In genomic region chr14:8300281-8300680, GRCm38 (mm10) we compare ENCODE assay signal across 10 mouse cellular contexts. TPM values are rescaled to one million over a fixed set of nuclear protein-coding genes. Genes with fewer than 3 reads are reported as not detected.
DNase-seq lines count a peak whose midpoint lies in the region; ATAC-seq and TF ChIP-seq lines count a peak whose summit lies in the region.
"Had no signal": no experiment of that assay in that cellular context is flagged by ENCODE, and none has a peak within 500 bp of the region (broad histone marks: within the 10 kb centered on the region; RNA-seq: fewer than 3 reads in every experiment).

No protein-coding gene starts in this region.

- H3K9ac ChIP-seq in heart, adult 2 months (ENCODE audit: low read depth, low read length), result no peak overlapping the region
- no peak overlapping the region for H3K9ac ChIP-seq in lung, embryonic 14.5 days
- H3K9ac ChIP-seq: stomach, embryonic 15.5 days had no signal

- peak; percentile 44 to 75 for DNase-seq in heart, adult 2 months
- DNase-seq in heart, embryonic 10.5 days (ENCODE audit: low spot score), result no peak
- DNase-seq in urinary bladder, postnatal 14 days (ENCODE audit: low spot score), result peak; percentile 44
- DNase-seq in urinary bladder, adult 2 months (ENCODE audit: low spot score), result no peak
- DNase-seq in lung, embryonic 14.5 days, result peak; percentile 81
- peak; percentile 50 for DNase-seq in thymus, postnatal 0 days (ENCODE audit: low spot score)

- no peaks in the 10 kb centered on the region for H3K9me3 ChIP-seq in heart, embryonic 10.5 days
- no peaks in the 10 kb centered on the region for H3K9me3 ChIP-seq in lung, embryonic 14.5 days (ENCODE audit: low read depth, low read length)
- H3K9me3 ChIP-seq: stomach, embryonic 15.5 days had no signal

- no peaks in the 10 kb centered on the region for H3K27me3 ChIP-seq in heart, adult 2 months (ENCODE audit: control insufficient read depth, insufficient read depth, low read length)
- no peaks in the 10 kb centered on the region for H3K27me3 ChIP-seq in heart, embryonic 10.5 days (ENCODE audit: insufficient read depth, poor library complexity, severe bottlenecking)
- no peaks in the 10 kb centered on the region for H3K27me3 ChIP-seq in lung, embryonic 14.5 days (ENCODE audit: insufficient read depth, low read length)
- H3K27me3 ChIP-seq: stomach, embryonic 15.5 days had no signal

- H3K36me3 ChIP-seq in heart, adult 2 months (ENCODE audit: control insufficient read depth, insufficient read depth, low read length), result no peaks in the 10 kb centered on the region
- H3K36me3 ChIP-seq in heart, embryonic 10.5 days, result no peaks in the 10 kb centered on the region
- H3K36me3 ChIP-seq in lung, embryonic 14.5 days (ENCODE audit: insufficient read depth), result no peaks in the 10 kb centered on the region
- H3K36me3 ChIP-seq: stomach, embryonic 15.5 days had no signal

- no peak overlapping the region for H3K4me3 ChIP-seq in heart, adult 2 months
- H3K4me3 ChIP-seq in heart, embryonic 10.5 days, result no peak overlapping the region
- no peak overlapping the region for H3K4me3 ChIP-seq in lung, embryonic 14.5 days (ENCODE audit: low read depth, low read length)
- H3K4me3 ChIP-seq: stomach, embryonic 15.5 days had no signal

- no peak for TF ChIP-seq POLR2A in heart, adult 2 months (IDR thresholded peaks at IDR 0.05; ENCODE audit: insufficient read depth, low read depth, low read length)

- no peaks in the 10 kb centered on the region for H3K4me1 ChIP-seq in heart, adult 2 months (ENCODE audit: control insufficient read depth, insufficient read depth, low read length)
- peaks cover 6% of the 10 kb centered on the region; the same call in 1 of the 2 replicates for H3K4me1 ChIP-seq in heart, embryonic 10.5 days
- H3K4me1 ChIP-seq in lung, embryonic 14.5 days (ENCODE audit: insufficient read depth), result peaks cover 4% of the 10 kb centered on the region; the same call in 1 of the 2 replicates
- H3K4me1 ChIP-seq: stomach, embryonic 15.5 days had no signal

- H3K4me2 ChIP-seq in lung, embryonic 14.5 days, result no peak overlapping the region
- H3K4me2 ChIP-seq: stomach, embryonic 15.5 days had no signal

- peak; percentile 82 for TF ChIP-seq CTCF in heart, adult 2 months (IDR thresholded peaks at IDR 0.05)
- peak; percentile 72 for TF ChIP-seq CTCF in lung, embryonic 14.5 days (IDR thresholded peaks at IDR 0.05; ENCODE audit: low read depth)

- peak; percentile 58; the same call in 1 of the 2 replicates for ATAC-seq in common myeloid progenitor, adult 5-6 weeks (replicated peaks; ENCODE audit: low read depth, poor library complexity, severe bottlenecking)
- ATAC-seq in granulocyte monocyte progenitor cell, adult 5-6 weeks (replicated peaks; ENCODE audit: poor library complexity, severe bottlenecking), result peak; percentile 53; the same call in 1 of the 2 replicates
- ATAC-seq in lung, embryonic 14.5 days (ENCODE audit: insufficient read depth), result no peak

- no peaks in the 10 kb centered on the region for H3K79me2 ChIP-seq in heart, adult 2 months (replicated peaks; ENCODE audit: control insufficient read depth, insufficient read depth, low read length)

- no peak overlapping the region for H3K27ac ChIP-seq in heart, adult 2 months
- no peak overlapping the region for H3K27ac ChIP-seq in heart, embryonic 10.5 days
- H3K27ac ChIP-seq in lung, embryonic 14.5 days (ENCODE audit: low read depth), result no peak overlapping the region
- H3K27ac ChIP-seq: stomach, embryonic 15.5 days had no signal

- intact Hi-C loops in heart, adult 2 months (cut with DNase I), result loop anchor here (1.0 kb wide), 2 partner anchors 14 to 46 kb away; no protein-coding TSS in a partner anchor

- TF ChIP-seq EP300 in heart, adult 2 months (IDR thresholded peaks at IDR 0.05; ENCODE audit: insufficient read depth, low read depth, low read length), result no peak

- 21% methylated on average over 8 of the region's 8 CpGs for WGBS in heart, adult 2 months
- WGBS in heart, embryonic 10.5 days, result 24% methylated on average over 8 of the region's 8 CpGs
- WGBS in lung, embryonic 14.5 days, result 33% methylated on average over 8 of the region's 8 CpGs

RNA-seq across cellular contexts. Expression of gene Fam107a, which starts 17.5 kb away (rescaled TPM):
- total RNA-seq in heart, adult 2 months (2021), result 10 to 100 TPM in 1 of 2 experiments, 1 to 10 TPM in 1; 5.4 to 17.2 TPM
- polyA plus RNA-seq in heart, adult 2 months (2012; rRNA removed), result 3.6 and 5.1 TPM in 2 replicates
- polyA plus RNA-seq in heart, embryonic 10.5 days (2016; fragmentation: Nextera tagmentation; extraction: Ambion mirVana), result 0.18 and 0.35 TPM in 2 replicates
- polyA plus RNA-seq in urinary bladder, adult 2 months (2012; rRNA removed), result 1.5 and 1.8 TPM in 2 replicates
- total RNA-seq in common myeloid progenitor, adult 5-6 weeks (2017), result not detected in 2 replicates
- not detected in 2 replicates for total RNA-seq in granulocyte monocyte progenitor cell, adult 5-6 weeks (2014; fragmentation: Nextera tagmentation)
- total RNA-seq in granulocyte monocyte progenitor cell, adult 5-6 weeks (2017), result not detected in 2 replicates
- polyA plus RNA-seq in lung, embryonic 14.5 days (2014; fragmentation: Nextera tagmentation; extraction: Ambion mirVana), result 0.38 and 0.58 TPM in 2 replicates
- 0.16 and 0.17 TPM in 2 replicates for polyA plus RNA-seq in thymus, postnatal 0 days (2015; fragmentation: Nextera tagmentation; extraction: Ambion mirVana)

RNA-seq across cellular contexts. Expression of gene Acox2, which starts 41.1 kb away (rescaled TPM):
- under 1 TPM; 0.34 to 0.91 TPM for total RNA-seq in heart, adult 2 months (2021)
- polyA plus RNA-seq in heart, adult 2 months (2012; rRNA removed), result 0.73 and 1.3 TPM in 2 replicates
- 0.19 and 0.36 TPM in 2 replicates for polyA plus RNA-seq in heart, embryonic 10.5 days (2016; fragmentation: Nextera tagmentation; extraction: Ambion mirVana)
- 0.14 and 0.15 TPM in 2 replicates for polyA plus RNA-seq in urinary bladder, adult 2 months (2012; rRNA removed)
- total RNA-seq in common myeloid progenitor, adult 5-6 weeks (2017), result not detected in 2 replicates
- total RNA-seq in granulocyte monocyte progenitor cell, adult 5-6 weeks (2014; fragmentation: Nextera tagmentation), result not detected in 2 replicates
- not detected in 2 replicates for total RNA-seq in granulocyte monocyte progenitor cell, adult 5-6 weeks (2017)
- 0.47 and 0.78 TPM in 2 replicates for polyA plus RNA-seq in lung, embryonic 14.5 days (2014; fragmentation: Nextera tagmentation; extraction: Ambion mirVana)
- polyA plus RNA-seq in thymus, postnatal 0 days (2015; fragmentation: Nextera tagmentation; extraction: Ambion mirVana), result 0.71 and 0.75 TPM in 2 replicates
- total RNA-seq: left cerebral cortex, adult 18-20 months had no signal

Comparison
In these comparisons a context has a peak if more than half of its experiments do, and no peak if none do; other contexts are left out.
1. DNase-seq: peak in heart, adult 2 months (2 of 2), urinary bladder, postnatal 14 days (single experiment), lung, embryonic 14.5 days (single experiment) and thymus, postnatal 0 days (single experiment); none in heart, embryonic 10.5 days (single experiment) and urinary bladder, adult 2 months (single experiment).